Mouse (Mus musculus) c-Kit-negative CD71-positive TER-119-positive erythroid progenitor cells, embryonic 14.5 days (primary cell): ENCODE data around the gene Actl7a.

Source experiments
- DNase-seq: peaks from one replicate; pipeline ENCODE4 v3.0.0-alpha.2; 2013; ENCODE audit warnings: low read depth, low spot score

The Actl7a gene

GRCm38 (mm10) chr4:56743363-56744195 is at the start of gene Actl7a:
Actl7a (plus strand) TSS chr4:56743413.
- DNase-seq = no peak

- DNase-seq = no peak
Measured at GRCm38 (mm10) chr4:56696401-56696800, 46.8 kb upstream of the Actl7a start.

- no peak for DNase-seq
Measured at GRCm38 (mm10) chr4:56698671-56699070, 44.5 kb upstream of the Actl7a start.

- DNase-seq = no peak
Measured at GRCm38 (mm10) chr4:56702234-56702633, 41.0 kb upstream of the Actl7a start.

- no peak for DNase-seq
Measured at GRCm38 (mm10) chr4:56713155-56713554, 30.1 kb upstream of the Actl7a start.

- DNase-seq = no peak
Measured at GRCm38 (mm10) chr4:56716801-56717200, 26.4 kb upstream of the Actl7a start.

- no peak for DNase-seq
Measured at GRCm38 (mm10) chr4:56717932-56718331, 25.3 kb upstream of the Actl7a start.

GRCm38 (mm10) chr4:56718573-56719442 is 24.4 kb upstream of the Actl7a start:
- no peak for DNase-seq

- DNase-seq = no peak
Measured at GRCm38 (mm10) chr4:56719456-56719855, 23.8 kb upstream of the Actl7a start.

GRCm38 (mm10) chr4:56720403-56720802 is 22.8 kb upstream of the Actl7a start:
- no peak for DNase-seq

- no peak for DNase-seq
Measured at GRCm38 (mm10) chr4:56721469-56721868, 21.7 kb upstream of the Actl7a start.

GRCm38 (mm10) chr4:56722346-56722745 is 20.9 kb upstream of the Actl7a start:
- no peak for DNase-seq

- no peak for DNase-seq
Measured at GRCm38 (mm10) chr4:56723237-56723636, 20.0 kb upstream of the Actl7a start.

- DNase-seq = no peak
Measured at GRCm38 (mm10) chr4:56725839-56726238, 17.4 kb upstream of the Actl7a start.

- no peak for DNase-seq
Measured at GRCm38 (mm10) chr4:56740020-56740485, 3.2 kb upstream of the Actl7a start, which contains the start of gene Gm26657. Gm26657 (plus strand) TSS chr4:56740070.

GRCm38 (mm10) chr4:56740611-56741010 is 2.6 kb upstream of the Actl7a start:
- DNase-seq = no peak

GRCm38 (mm10) chr4:56741041-56741493 is 2.1 kb upstream of the Actl7a start, which contains the start of gene Actl7b:
Actl7b (minus strand) TSS chr4:56741443.
- DNase-seq = no peak

GRCm38 (mm10) chr4:56742698-56743097 is 515 bp upstream of the Actl7a start:
- DNase-seq = no peak

GRCm38 (mm10) chr4:56746345-56746744 is 3.1 kb downstream of the Actl7a start:
- no peak for DNase-seq

GRCm38 (mm10) chr4:56747456-56747855 is 4.2 kb downstream of the Actl7a start:
- DNase-seq = no peak

GRCm38 (mm10) chr4:56756021-56756420 is 12.8 kb downstream of the Actl7a start:
- DNase-seq = no peak

- no peak for DNase-seq
Measured at GRCm38 (mm10) chr4:56756966-56757600, 13.9 kb downstream of the Actl7a start.
